Mouse (Mus musculus): ENCODE data around the gene Rsg1. TPM values are rescaled to one million over a fixed set of nuclear protein-coding genes. Genes with fewer than 3 reads are reported as not detected.

Rsg1 gene
- polyA plus RNA-seq, 1 experiment from 2014 or later: 4.9 TPM

DNA sequence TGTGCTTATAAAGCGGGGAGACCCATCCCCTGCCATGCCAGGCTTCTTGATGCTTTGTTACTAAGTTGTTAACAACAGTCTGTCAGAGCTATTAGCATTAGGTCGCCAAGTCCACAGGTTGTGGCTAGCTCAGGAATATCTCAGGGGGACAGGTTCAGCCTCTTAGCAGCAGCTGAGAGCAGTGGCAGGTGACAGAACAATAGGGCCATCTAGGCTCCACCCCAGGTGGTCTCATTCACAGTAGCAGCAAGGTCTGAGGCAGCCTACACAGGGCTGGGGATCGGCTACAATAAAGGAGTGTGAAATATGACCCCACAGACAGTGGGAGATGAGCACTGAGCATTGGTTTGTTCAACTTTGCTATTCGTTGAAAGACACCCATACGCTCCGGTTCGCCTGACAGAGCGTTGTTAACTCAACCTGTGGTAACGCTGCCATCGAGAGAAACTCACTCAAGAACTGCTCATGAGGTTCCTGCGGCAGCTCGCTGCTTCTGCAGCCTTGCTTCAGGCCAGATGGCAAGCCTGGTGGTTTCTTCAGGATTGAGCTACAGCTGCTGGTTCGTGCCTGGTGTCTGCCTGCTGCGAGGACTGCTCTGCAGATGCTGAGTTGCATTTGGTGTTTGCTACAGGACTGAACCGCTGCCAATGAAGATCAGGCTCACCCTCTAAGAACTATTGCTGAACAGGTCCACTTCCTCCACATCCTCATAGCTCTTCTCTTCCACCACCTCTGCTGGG lies 56.6 kb downstream of the Rsg1 start:
- H3K4me3 ChIP-seq (ENCODE audit: low read depth, low read length): no peak overlapping the region
- ATAC-seq (replicated peaks; ENCODE audit: low FRiP score, low TSS enrichment, low read depth) (no peak), DNase-seq (ENCODE audit: low spot score) (no peak)
- H3K36me3 ChIP-seq (ENCODE audit: control insufficient read depth, insufficient read depth, low read length): no peaks in the 10 kb centered on the region
- 0 out of 2 replicates have a peak, but pooled peaks cover 3% of the 10 kb centered on the region for H3K9me3 ChIP-seq (ENCODE audit: control insufficient read depth, low read length)
- H3K27me3 ChIP-seq (replicated peaks; ENCODE audit: control insufficient read depth, insufficient read depth, low read length): no peaks in the 10 kb centered on the region
- no peak overlapping the region for H3K4me2 ChIP-seq (ENCODE audit: low read length)
- no peak overlapping the region for H3K27ac ChIP-seq (ENCODE audit: low read depth)
- peaks cover 18% of the 10 kb centered on the region; the same call in 1 of the 2 replicates for H3K4me1 ChIP-seq (replicated peaks; ENCODE audit: control insufficient read depth, insufficient read depth, low read length)
- 62% methylated on average over 15 of the region's 15 CpGs for WGBS
- H3K9ac ChIP-seq (ENCODE audit: low read length): no peak overlapping the region

GRCm38 (mm10) chr4:141271228-141271627 lies 57.5 kb downstream of the Rsg1 start:
- ATAC-seq (replicated peaks; ENCODE audit: low FRiP score, low TSS enrichment, low read depth) (no peak), DNase-seq (ENCODE audit: low spot score) (no peak)
- Histone ChIP-seq H3K4me2 (ENCODE audit: low read length) (no peak overlapping the region), H3K27ac (ENCODE audit: low read depth) (no peak overlapping the region), H3K9me3 (ENCODE audit: control insufficient read depth, low read length) (0 out of 2 replicates have a peak, but pooled peaks cover 3% of the 10 kb centered on the region), H3K4me1 (replicated peaks; ENCODE audit: control insufficient read depth, insufficient read depth, low read length) (peaks cover 18% of the 10 kb centered on the region; the same call in 1 of the 2 replicates), H3K36me3 (ENCODE audit: control insufficient read depth, insufficient read depth, low read length) (no peaks in the 10 kb centered on the region), H3K9ac (ENCODE audit: low read length) (no peak overlapping the region), H3K27me3 (replicated peaks; ENCODE audit: control insufficient read depth, insufficient read depth, low read length) (no peaks in the 10 kb centered on the region), H3K4me3 (ENCODE audit: low read depth, low read length) (no peak overlapping the region)
- 75% methylated on average over 7 of the region's 7 CpGs for WGBS

- no peak overlapping the region for H3K9ac ChIP-seq (ENCODE audit: low read length)
- WGBS: 58% methylated on average over 6 of the region's 6 CpGs
- ATAC-seq (replicated peaks; ENCODE audit: low FRiP score, low TSS enrichment, low read depth): no peak
- 0 out of 2 replicates have a peak, but pooled peaks cover 3% of the 10 kb centered on the region for H3K9me3 ChIP-seq (ENCODE audit: control insufficient read depth, low read length)
- H3K36me3 ChIP-seq (ENCODE audit: control insufficient read depth, insufficient read depth, low read length): no peaks in the 10 kb centered on the region
- no peak for DNase-seq (ENCODE audit: low spot score)
- no peak overlapping the region for H3K4me2 ChIP-seq (ENCODE audit: low read length)
- H3K4me1 ChIP-seq (replicated peaks; ENCODE audit: control insufficient read depth, insufficient read depth, low read length): peaks cover 18% of the 10 kb centered on the region; the same call in 1 of the 2 replicates
- no peaks in the 10 kb centered on the region for H3K27me3 ChIP-seq (replicated peaks; ENCODE audit: control insufficient read depth, insufficient read depth, low read length)
- H3K27ac ChIP-seq (ENCODE audit: low read depth): no peak overlapping the region
- H3K4me3 ChIP-seq (ENCODE audit: low read depth, low read length): no peak overlapping the region
These were observed 58.0 kb downstream of the Rsg1 start for GRCm38 (mm10) chr4:141271721-141272120.

DNA sequence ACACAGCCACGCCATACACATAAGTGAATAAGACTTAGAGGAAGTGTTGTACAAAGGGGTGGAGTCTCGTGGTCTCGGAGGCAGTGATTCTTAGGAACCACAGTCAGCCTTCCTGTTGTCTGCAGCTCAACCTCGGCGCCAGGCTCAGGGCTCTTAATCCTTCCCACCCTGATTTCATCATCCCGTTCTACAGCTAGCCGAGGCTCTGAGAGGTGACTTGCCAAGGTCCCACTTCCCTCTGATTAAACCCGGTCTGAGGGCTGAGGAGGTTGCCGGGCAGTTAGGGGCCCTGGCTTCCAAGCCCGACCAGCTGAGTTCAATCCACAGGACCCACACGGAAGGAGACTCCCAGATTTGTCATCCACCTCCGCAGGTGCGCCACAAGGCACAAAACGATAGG lies 59.1 kb downstream of the Rsg1 start:
- no peak overlapping the region for H3K4me3 ChIP-seq (ENCODE audit: low read depth, low read length)
- no peak overlapping the region for H3K9ac ChIP-seq (ENCODE audit: low read length)
- DNase-seq (ENCODE audit: low spot score) (no peak), ATAC-seq (replicated peaks; ENCODE audit: low FRiP score, low TSS enrichment, low read depth) (no peak; the same call in 1 of the 2 replicates)
- 17% methylated on average over 14 of the region's 14 CpGs for WGBS
- H3K27me3 ChIP-seq (replicated peaks; ENCODE audit: control insufficient read depth, insufficient read depth, low read length): no peaks in the 10 kb centered on the region
- peak overlapping the region; percentile 43 for H3K4me2 ChIP-seq (ENCODE audit: low read length)
- H3K4me1 ChIP-seq (replicated peaks; ENCODE audit: control insufficient read depth, insufficient read depth, low read length): peaks cover 25% of the 10 kb centered on the region
- H3K36me3 ChIP-seq (ENCODE audit: control insufficient read depth, insufficient read depth, low read length): no peaks in the 10 kb centered on the region
- H3K27ac ChIP-seq (ENCODE audit: low read depth): no peak overlapping the region
- 0 out of 2 replicates have a peak, but pooled peaks cover 3% of the 10 kb centered on the region for H3K9me3 ChIP-seq (ENCODE audit: control insufficient read depth, low read length)

DNA sequence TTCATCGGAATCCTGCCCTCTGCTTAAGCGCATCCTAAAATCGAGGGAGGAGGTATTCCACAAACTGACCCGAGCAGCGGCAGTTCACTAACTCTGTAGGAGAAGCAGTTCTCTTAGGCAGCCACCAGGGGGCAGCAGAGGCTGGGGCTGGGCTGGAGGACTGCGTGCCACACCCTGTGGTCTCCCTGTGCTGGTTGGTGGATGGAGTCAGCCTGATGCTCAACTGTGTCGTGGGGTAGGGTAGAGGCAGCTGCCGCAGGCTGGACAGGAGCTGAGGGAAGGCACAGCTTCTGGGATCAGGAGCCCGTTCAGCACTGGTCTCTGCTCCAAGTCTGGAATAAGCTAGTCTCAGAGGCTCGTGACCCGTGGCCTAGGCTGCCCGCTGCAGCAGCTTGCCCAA lies 59.5 kb downstream of the Rsg1 start:
- Histone ChIP-seq H3K9me3 (ENCODE audit: control insufficient read depth, low read length) (0 out of 2 replicates have a peak, but pooled peaks cover 3% of the 10 kb centered on the region), H3K9ac (ENCODE audit: low read length) (no peak overlapping the region), H3K4me2 (ENCODE audit: low read length) (peak overlapping the region; percentile 43), H3K4me3 (ENCODE audit: low read depth, low read length) (no peak overlapping the region), H3K4me1 (replicated peaks; ENCODE audit: control insufficient read depth, insufficient read depth, low read length) (peaks cover 29% of the 10 kb centered on the region), H3K27ac (ENCODE audit: low read depth) (no peak overlapping the region), H3K36me3 (ENCODE audit: control insufficient read depth, insufficient read depth, low read length) (no peaks in the 10 kb centered on the region), H3K27me3 (replicated peaks; ENCODE audit: control insufficient read depth, insufficient read depth, low read length) (no peaks in the 10 kb centered on the region)
- ATAC-seq (replicated peaks; ENCODE audit: low FRiP score, low TSS enrichment, low read depth) (peak; percentile 67; the same call in 1 of the 2 replicates), DNase-seq (ENCODE audit: low spot score) (peak; percentile 94)
- 21% methylated on average over 12 of the region's 12 CpGs for WGBS

- Histone ChIP-seq H3K4me2 (ENCODE audit: low read length) (peak overlapping the region; percentile 11; the same call in 1 of the 2 replicates), H3K27ac (ENCODE audit: low read depth) (no peak overlapping the region), H3K9me3 (ENCODE audit: control insufficient read depth, low read length) (0 out of 2 replicates have a peak, but pooled peaks cover 3% of the 10 kb centered on the region), H3K27me3 (replicated peaks; ENCODE audit: control insufficient read depth, insufficient read depth, low read length) (no peaks in the 10 kb centered on the region), H3K9ac (ENCODE audit: low read length) (no peak overlapping the region), H3K4me3 (ENCODE audit: low read depth, low read length) (no peak overlapping the region), H3K4me1 (replicated peaks; ENCODE audit: control insufficient read depth, insufficient read depth, low read length) (peaks cover 39% of the 10 kb centered on the region), H3K36me3 (ENCODE audit: control insufficient read depth, insufficient read depth, low read length) (no peaks in the 10 kb centered on the region)
- WGBS: 51% methylated on average over 23 of the region's 23 CpGs
- no peak for ATAC-seq (replicated peaks; ENCODE audit: low FRiP score, low TSS enrichment, low read depth)
- DNase-seq (ENCODE audit: low spot score): no peak
These were observed 61.0 kb downstream of the Rsg1 start for GRCm38 (mm10) chr4:141274485-141275341.

Other genes starting within 250 kb of the Rsg1 start
- gene Atp13a2, start 227.1 kb upstream of the Rsg1 start, polyA plus RNA-seq (2014; fragmentation: Nextera tagmentation; extraction: Ambion mirVana): 33.3 and 40.0 TPM in 2 replicates
- gene Mfap2, start 203.5 kb upstream of the Rsg1 start, polyA plus RNA-seq (2014; fragmentation: Nextera tagmentation; extraction: Ambion mirVana): 489 and 509 TPM in 2 replicates
- 6.6 TPM in 2 replicates for gene Crocc, start 153.4 kb upstream of the Rsg1 start, polyA plus RNA-seq (2014; fragmentation: Nextera tagmentation; extraction: Ambion mirVana)
- gene Necap2, start 135.6 kb upstream of the Rsg1 start, polyA plus RNA-seq (2014; fragmentation: Nextera tagmentation; extraction: Ambion mirVana): 59.7 and 60.0 TPM in 2 replicates
- 0.20 and 0.31 TPM in 2 replicates for gene Spata21, start 125.6 kb upstream of the Rsg1 start, polyA plus RNA-seq (2014; fragmentation: Nextera tagmentation; extraction: Ambion mirVana)
- gene Szrd1, start 74.2 kb upstream of the Rsg1 start, polyA plus RNA-seq (2014; fragmentation: Nextera tagmentation; extraction: Ambion mirVana): 33.9 and 37.0 TPM in 2 replicates
- 25.9 and 26.0 TPM in 2 replicates for gene Fbxo42, start 66.0 kb upstream of the Rsg1 start, polyA plus RNA-seq (2014; fragmentation: Nextera tagmentation; extraction: Ambion mirVana)
- gene Arhgef19, start 25.5 kb downstream of the Rsg1 start, polyA plus RNA-seq (2014; fragmentation: Nextera tagmentation; extraction: Ambion mirVana): 14.2 and 15.8 TPM in 2 replicates
- gene Epha2, start 87.3 kb downstream of the Rsg1 start, polyA plus RNA-seq (2014; fragmentation: Nextera tagmentation; extraction: Ambion mirVana): 3.4 and 3.5 TPM in 2 replicates
- gene Fam131c, start 154.3 kb downstream of the Rsg1 start, polyA plus RNA-seq (2014; fragmentation: Nextera tagmentation; extraction: Ambion mirVana): 2.4 and 2.9 TPM in 2 replicates
- gene Clcnka, start 184.8 kb downstream of the Rsg1 start, polyA plus RNA-seq (2014; fragmentation: Nextera tagmentation; extraction: Ambion mirVana): 0.30 TPM in 1 of 2 replicates, not detected in the other
- gene Clcnkb, start 202.1 kb downstream of the Rsg1 start, polyA plus RNA-seq (2014; fragmentation: Nextera tagmentation; extraction: Ambion mirVana): 0.51 TPM in 1 of 2 replicates, not detected in the other
- 3.5 and 3.8 TPM in 2 replicates for gene Hspb7, start 206.8 kb downstream of the Rsg1 start, polyA plus RNA-seq (2014; fragmentation: Nextera tagmentation; extraction: Ambion mirVana)
- 0.20 TPM in 1 of 2 replicates, not detected in the other for gene Srarp, start 222.1 kb downstream of the Rsg1 start, polyA plus RNA-seq (2014; fragmentation: Nextera tagmentation; extraction: Ambion mirVana)
- 29.9 and 30.9 TPM in 2 replicates for gene Zbtb17, start 230.7 kb downstream of the Rsg1 start, polyA plus RNA-seq (2014; fragmentation: Nextera tagmentation; extraction: Ambion mirVana)

Measured in intestine, embryonic 14.5 days (tissue).